Mouse (Mus musculus): ENCODE measurements around the gene Hoxc6.

Gene Hoxc6

DNA sequence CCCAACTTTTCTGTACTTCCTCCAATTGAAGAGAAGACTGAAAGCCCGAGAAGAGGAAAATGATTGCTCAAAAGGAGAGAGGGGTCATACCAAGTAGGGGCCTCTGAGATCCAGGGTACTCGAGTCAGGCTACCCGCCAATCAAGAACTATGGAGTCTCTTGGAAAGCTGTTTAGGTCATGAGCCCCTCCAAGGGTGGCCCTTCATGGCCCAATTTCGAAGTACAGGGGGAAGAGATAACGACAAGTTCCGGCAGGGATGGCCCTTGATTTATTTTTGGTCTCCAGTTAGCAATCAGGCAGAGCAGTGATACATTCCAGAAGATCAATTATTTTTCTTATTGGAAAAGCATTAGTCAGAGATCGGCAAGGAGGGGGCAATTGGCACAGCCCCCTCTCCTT lies 6.3 kb upstream of the Hoxc6 start:
- no peak for DNase-seq (ENCODE audit: low spot score)

- no peak for DNase-seq (ENCODE audit: low spot score)
Observed at GRCm38 (mm10) chr15:102992206-102992605, 5.9 kb upstream of the Hoxc6 start.

DNA sequence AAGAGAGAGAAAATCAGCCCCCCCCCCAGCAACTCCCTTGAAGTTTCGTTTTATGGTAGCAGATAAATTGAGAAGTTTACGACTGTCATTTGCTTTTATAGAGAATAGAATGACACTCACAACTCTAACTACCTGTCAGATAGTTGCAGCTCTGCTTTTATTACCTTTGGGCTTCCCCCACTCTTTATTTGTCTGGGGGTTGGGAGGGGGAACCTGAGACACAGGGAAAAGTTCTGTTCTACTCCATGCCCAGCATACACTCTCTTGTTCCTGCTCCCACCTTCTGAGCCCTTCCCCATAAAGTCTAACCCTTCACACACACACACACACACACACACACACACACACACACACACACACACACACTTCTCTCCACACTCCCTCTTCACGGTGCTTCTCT lies 5.2 kb upstream of the Hoxc6 start:
- no peak for DNase-seq (ENCODE audit: low spot score)

- no peak for DNase-seq (ENCODE audit: low spot score)
Observed at GRCm38 (mm10) chr15:102996548-102996947, 1.5 kb upstream of the Hoxc6 start.

DNA sequence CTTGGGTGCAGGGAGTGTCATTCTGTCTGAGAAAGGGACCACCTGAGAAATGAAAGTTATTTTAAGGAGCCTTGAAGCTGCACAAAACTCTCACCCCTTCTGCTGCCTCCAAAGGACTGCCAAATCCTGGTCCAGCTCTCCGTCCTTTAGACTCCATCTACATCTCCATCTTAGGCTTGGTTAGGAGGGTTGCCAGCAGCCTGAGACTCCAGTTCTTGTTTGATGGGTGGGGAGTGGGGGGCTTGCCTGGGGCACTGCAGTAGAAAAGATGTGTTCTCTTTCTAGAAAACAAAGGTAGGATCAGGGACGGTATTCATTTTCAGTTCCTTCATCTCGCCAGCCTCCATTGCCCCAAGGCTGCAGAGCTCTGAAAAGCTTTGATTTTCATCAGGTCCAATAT lies 626 bp upstream of the Hoxc6 start:
- no peak for DNase-seq (ENCODE audit: low spot score)

DNA sequence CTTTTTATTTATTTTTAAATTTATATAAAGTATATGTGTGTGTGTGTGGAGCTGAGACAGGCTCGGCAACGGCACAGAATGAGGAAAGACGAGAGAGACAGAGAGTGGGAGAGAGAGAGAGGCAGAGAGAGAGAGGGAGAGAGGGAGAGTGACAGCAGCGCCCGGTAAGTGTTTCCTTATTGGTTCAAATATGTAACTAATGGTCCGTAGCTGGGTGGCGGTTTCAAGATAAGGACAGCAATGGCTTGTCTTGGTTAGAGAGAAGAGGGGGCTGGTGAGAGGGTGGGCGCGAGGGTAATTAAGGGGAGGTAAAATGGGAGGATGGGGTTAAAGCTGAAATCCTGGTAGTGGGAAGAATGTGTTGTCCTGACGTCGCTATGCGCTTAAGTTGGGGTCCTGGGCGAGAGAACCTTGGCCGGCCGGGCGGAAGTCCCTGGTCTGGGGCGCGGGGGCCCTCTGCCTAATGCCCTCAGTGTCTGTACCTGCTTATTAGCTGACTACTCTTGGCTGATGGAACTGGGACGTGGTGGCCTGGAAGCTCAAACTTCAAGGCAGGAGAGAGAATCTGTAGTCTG lies 638 bp downstream of the Hoxc6 start:
- DNase-seq (ENCODE audit: low spot score): no peak

DNA sequence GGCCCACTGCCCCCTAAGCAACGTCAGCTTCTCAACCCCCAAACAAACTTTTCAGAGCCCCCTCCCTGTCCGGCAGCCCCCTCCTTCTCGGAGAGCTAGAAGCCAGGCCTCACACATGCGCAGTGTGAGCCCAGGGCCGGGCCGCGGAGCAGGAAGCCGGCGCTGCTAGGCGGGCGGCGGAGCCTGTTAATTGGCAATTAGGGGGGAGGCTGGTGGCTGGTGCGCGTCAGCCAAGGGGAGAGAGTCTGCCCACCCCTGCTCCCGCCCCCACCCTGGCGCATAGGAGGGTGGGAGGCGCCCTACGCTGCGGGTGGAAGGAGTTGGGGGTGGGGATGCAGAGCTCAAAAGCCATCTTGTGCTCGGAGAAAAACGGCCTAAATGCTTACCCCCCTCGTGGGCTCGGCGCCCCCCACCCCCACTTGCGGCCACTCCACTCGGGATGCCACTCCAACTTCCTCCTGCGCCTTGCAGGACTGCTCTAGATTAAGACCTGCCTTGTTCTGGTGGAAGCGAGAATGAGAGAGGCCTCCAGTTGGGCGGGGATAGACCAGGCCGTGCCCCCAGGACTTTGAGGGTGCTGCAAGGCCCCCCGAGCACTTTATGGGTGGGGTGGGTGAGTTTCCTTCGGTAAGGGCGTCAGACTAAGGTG lies 1.2 kb downstream of the Hoxc6 start:
- DNase-seq (ENCODE audit: low spot score): no peak

GRCm38 (mm10) chr15:102999955-103000354 lies 1.9 kb downstream of the Hoxc6 start:
- DNase-seq (ENCODE audit: low spot score): no peak

DNA sequence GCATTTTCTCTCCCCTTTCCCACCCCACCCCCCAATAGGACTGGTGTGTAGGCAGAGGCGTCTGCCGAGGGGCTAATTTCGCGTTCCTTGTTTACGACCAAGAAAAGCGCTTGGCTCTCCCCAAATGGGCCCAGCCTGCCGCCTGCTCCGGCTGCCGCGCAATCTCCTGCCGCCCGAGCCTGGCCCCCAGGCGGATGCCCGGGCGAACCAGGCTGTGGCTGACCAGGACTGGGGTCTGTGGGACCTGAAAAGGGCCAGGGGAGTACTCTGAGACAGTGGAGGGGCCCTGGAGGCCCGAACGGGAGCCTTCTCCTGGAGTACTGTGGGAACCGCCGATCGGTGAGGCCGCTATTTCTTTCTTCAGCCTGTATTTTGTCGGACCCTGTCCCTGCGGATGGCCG lies 2.4 kb downstream of the Hoxc6 start:
- DNase-seq (ENCODE audit: low spot score): no peak

DNA sequence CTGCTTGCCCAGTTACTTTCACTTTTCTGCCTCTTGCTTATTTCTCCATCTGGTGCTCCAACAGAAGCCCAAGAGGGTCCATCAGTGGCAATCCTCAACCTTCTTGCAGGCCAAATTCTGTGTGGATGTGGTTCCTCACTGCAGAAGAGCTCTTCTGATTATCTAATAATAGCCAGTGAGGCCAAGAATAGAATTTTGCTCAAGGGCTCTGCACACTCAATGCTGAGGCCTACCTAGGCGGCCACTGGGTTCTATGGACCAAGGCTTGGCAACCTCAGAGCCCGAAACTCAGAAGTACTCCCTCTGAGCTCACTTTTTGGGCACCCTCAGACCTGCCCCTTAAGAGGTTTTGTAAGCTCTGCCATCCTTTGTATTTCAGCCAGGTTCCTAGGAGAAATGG lies 3.3 kb downstream of the Hoxc6 start:
- DNase-seq (ENCODE audit: low spot score): no peak

GRCm38 (mm10) chr15:103002156-103002555 lies 4.1 kb downstream of the Hoxc6 start:
- no peak for DNase-seq (ENCODE audit: low spot score)

GRCm38 (mm10) chr15:103002821-103003448 lies 4.9 kb downstream of the Hoxc6 start:
- no peak for DNase-seq (ENCODE audit: low spot score)

DNA sequence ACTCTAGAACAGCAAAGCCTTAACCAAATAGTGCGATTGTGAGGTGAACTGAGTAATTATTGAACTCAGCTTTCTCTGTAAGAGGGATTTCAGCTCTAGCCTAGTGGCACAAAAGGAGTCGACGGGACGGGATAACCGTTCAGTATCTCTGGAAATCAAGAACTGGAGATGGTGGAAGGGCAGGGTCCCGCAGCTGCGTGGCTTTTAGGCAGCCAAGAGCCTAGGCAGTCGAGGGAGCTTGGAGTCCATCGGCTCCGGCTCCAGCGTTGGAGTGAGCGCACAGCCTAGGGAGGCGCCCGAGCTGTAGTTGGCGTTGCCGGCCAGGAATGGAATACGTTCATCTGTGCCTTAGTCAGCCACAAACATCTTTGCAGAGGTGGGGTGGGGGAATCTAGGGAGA lies 7.3 kb downstream of the Hoxc6 start:
- DNase-seq (ENCODE audit: low spot score): no peak

GRCm38 (mm10) chr15:103005797-103006196 lies 7.7 kb downstream of the Hoxc6 start:
- no peak for DNase-seq (ENCODE audit: low spot score)

DNA sequence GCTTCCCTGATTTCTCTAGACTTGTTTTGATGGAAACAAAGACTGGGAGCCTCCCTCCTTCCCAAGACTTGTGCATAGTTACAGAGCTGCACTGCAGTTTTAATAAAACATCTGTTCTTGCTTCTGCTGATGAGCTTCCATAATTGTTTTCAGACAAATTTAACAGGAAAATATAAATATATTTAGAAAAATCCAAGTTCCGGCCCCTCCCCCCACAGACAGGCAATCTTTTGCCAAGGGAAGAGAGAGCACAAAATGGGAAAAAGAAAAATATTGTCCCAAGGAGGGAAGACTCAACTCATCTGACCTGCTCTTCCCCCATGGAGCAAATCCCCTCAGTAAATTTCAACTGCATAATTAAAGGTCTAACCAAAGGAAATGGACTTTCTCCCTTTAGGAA lies 8.3 kb downstream of the Hoxc6 start:
- no peak for DNase-seq (ENCODE audit: low spot score)

DNA sequence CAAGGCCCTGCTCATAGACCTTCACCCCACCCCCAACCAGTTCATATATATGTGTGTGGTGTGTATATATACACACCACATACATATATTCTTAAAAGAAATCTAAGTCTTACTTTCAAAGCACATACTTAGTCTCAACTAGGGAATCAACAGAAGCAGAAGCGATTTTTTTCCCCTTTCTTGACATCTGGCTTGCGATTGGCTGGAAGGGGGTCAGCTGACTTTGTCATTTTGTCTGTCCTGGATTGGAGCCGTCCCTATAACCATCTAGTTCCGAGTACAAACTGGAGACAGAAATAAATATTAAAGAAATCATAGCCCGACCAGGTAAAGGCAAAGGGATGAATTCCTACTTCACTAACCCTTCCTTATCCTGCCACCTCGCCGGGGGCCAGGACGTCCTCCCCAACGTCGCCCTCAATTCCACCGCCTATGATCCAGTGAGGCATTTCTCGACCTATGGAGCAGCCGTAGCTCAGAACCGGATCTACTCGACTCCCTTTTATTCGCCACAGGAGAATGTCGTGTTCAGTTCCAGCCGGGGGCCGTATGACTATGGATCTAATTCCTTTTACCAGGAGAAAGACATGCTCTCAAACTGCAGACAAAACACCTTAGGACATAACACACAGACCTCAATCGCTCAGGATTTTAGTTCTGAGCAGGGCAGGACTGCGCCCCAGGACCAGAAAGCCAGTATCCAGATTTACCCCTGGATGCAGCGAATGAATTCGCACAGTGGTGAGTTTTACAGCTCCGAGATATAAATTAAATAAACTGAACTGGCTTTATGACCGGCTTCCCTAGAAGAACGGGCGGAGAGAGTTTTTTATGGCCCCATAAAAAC lies 11.4 kb downstream of the Hoxc6 start:
- no peak for DNase-seq (ENCODE audit: low spot score)

GRCm38 (mm10) chr15:103010112-103010846 lies 12.2 kb downstream of the Hoxc6 start:
- no peak for DNase-seq (ENCODE audit: low spot score)

DNA sequence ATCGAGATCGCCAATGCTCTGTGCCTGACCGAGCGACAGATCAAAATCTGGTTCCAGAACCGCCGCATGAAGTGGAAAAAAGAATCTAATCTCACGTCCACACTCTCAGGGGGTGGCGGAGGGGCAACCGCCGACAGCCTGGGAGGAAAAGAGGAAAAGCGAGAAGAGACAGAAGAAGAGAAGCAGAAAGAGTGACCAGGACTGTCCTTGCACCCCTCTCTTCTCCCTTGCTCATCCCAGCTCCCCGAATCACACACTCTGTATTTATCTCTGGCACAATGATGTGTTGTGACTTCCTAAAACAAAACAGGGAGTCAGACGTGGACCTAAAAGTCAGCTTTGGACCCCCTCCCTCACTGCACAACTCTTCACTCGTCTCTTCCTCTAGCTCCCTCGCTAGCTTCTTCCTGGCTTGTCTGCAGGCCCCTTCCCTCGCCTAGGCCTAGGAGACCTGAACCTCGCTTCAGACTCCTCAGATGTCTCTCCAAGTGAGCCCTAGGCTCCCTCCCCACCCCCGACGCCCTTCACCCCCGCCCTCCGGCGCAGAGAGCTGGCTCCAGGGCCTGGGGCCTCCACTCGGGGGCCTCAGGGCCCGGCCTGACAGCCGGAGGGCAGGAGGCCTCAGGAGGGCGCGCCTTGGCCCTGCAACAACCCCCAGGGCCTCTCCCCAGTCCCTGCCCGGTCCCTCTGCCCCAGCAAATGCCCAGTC lies 12.9 kb downstream of the Hoxc6 start:
- no peak for DNase-seq (ENCODE audit: low spot score)

- no peak for DNase-seq (ENCODE audit: low spot score)
Observed at GRCm38 (mm10) chr15:103011928-103012486, 13.9 kb downstream of the Hoxc6 start.

GRCm38 (mm10) chr15:103013238-103013984 lies 15.4 kb downstream of the Hoxc6 start:
- no peak for DNase-seq (ENCODE audit: low spot score)

Data from urinary bladder, postnatal 10 days (tissue).